Mouse (Mus musculus) retina, postnatal 7 days (tissue): Measurements from ENCODE around the gene Fkbp4.
"Not testable (repeated sequence)": the region's sequence is repeated elsewhere in the genome, so short reads cannot be mapped to it uniquely, and the experiment has no call there.

Experiments
- DNase-seq: peaks from one replicate; pipeline ENCODE4 v3.0.0-alpha.2; 2012; ENCODE audit warnings: low read depth, low spot score

The Fkbp4 gene

GRCm38 (mm10) chr6:128397574-128398261, 40.8 kb downstream of the Fkbp4 start:
- no peak for DNase-seq

GRCm38 (mm10) chr6:128390683-128391082, 47.8 kb downstream of the Fkbp4 start:
- no peak for DNase-seq

GRCm38 (mm10) chr6:128389185-128389584, 49.3 kb downstream of the Fkbp4 start:
- DNase-seq = no peak

GRCm38 (mm10) chr6:128385026-128385425, 53.5 kb downstream of the Fkbp4 start:
- DNase-seq = no peak

- DNase-seq = no peak
Observed at GRCm38 (mm10) chr6:128383752-128384151, 54.7 kb downstream of the Fkbp4 start.

- no peak for DNase-seq
Observed at GRCm38 (mm10) chr6:128381254-128381653, 57.2 kb downstream of the Fkbp4 start.

GRCm38 (mm10) chr6:128380594-128381167, 57.8 kb downstream of the Fkbp4 start:
- DNase-seq = not testable (repeated sequence)
